Mouse (Mus musculus): ENCODE measurements around the gene Pnp2. TPM values are rescaled to one million over a fixed set of nuclear protein-coding genes. Genes with fewer than 3 reads are reported as not detected.
A peak's percentile ranks its signal among the peaks of the same experiment; 100 is the strongest.
"Not testable (repeated sequence)": the region's sequence is repeated elsewhere in the genome, so short reads cannot be mapped to it uniquely, and the experiment has no call there.

Pnp2 gene
- total RNA-seq, 2 experiments from 2014 or later: 0.83 to 1.1 TPM

- TF ChIP-seq CTCF (conservative IDR thresholded peaks at IDR 0.05): no peak
- H3K27ac ChIP-seq: no peak overlapping the region
- H3K4me3 ChIP-seq: no peak overlapping the region
- DNase-seq (ENCODE audit: low spot score in 2 of 2): no peak
These were observed 17.5 kb upstream of the Pnp2 start for GRCm38 (mm10) chr14:50938119-50938908.

GRCm38 (mm10) chr14:50938940-50939339 lies 16.9 kb upstream of the Pnp2 start:
- Histone ChIP-seq H3K27ac (no peak overlapping the region), H3K4me3 (no peak overlapping the region)
- DNase-seq (ENCODE audit: low spot score in 2 of 2): no peak
- TF ChIP-seq CTCF (conservative IDR thresholded peaks at IDR 0.05): no peak

GRCm38 (mm10) chr14:50943932-50944667 lies 11.7 kb upstream of the Pnp2 start, which contains the start of gene Gm49342:
TSS of gene Gm49342 (plus strand) at chr14:50944517.
- TF ChIP-seq CTCF (conservative IDR thresholded peaks at IDR 0.05): no peak
- H3K4me3 ChIP-seq: peak within 1 kb of the TSS; percentile 68
- peak within 1 kb of the TSS; percentile 87 for H3K27ac ChIP-seq
- DNase-seq (ENCODE audit: low spot score in 2 of 2): peak; percentile 83 to 85

- not testable (repeated sequence) for DNase-seq (ENCODE audit: low spot score in 2 of 2)
- TF ChIP-seq CTCF (conservative IDR thresholded peaks at IDR 0.05): peak; percentile 66
- peak overlapping the region; percentile 87 for H3K27ac ChIP-seq
- H3K4me3 ChIP-seq: peak overlapping the region; percentile 68
These were observed 11.1 kb upstream of the Pnp2 start for GRCm38 (mm10) chr14:50944668-50945033.

- H3K4me3 ChIP-seq: peak overlapping the region; percentile 68
- peak overlapping the region; percentile 87 for H3K27ac ChIP-seq
- DNase-seq (ENCODE audit: low spot score in 2 of 2): not testable (repeated sequence)
These were observed 10.7 kb upstream of the Pnp2 start for GRCm38 (mm10) chr14:50945081-50945480.

GRCm38 (mm10) chr14:50945526-50945925 lies 10.3 kb upstream of the Pnp2 start:
- H3K27ac ChIP-seq: peak overlapping the region; percentile 87; the same call in 1 of the 2 replicates
- DNase-seq (ENCODE audit: low spot score in 2 of 2): not testable (repeated sequence)
- peak overlapping the region; percentile 68 for H3K4me3 ChIP-seq

GRCm38 (mm10) chr14:50955487-50955886 lies 305 bp upstream of the Pnp2 start:
- H3K4me3 ChIP-seq: no peak overlapping the region
- no peak for TF ChIP-seq CTCF (conservative IDR thresholded peaks at IDR 0.05)
- H3K27ac ChIP-seq: no peak overlapping the region
- no peak for DNase-seq (ENCODE audit: low spot score in 2 of 2)

- not testable (repeated sequence) for DNase-seq (ENCODE audit: low spot score in 2 of 2)
- H3K27ac ChIP-seq: peak overlapping the region; percentile 53; the same call in 1 of the 2 replicates
These were observed 932 bp downstream of the Pnp2 start for GRCm38 (mm10) chr14:50956724-50957123.

GRCm38 (mm10) chr14:50957146-50957545 lies 1.4 kb downstream of the Pnp2 start:
- not testable (repeated sequence) for DNase-seq (ENCODE audit: low spot score in 2 of 2); H3K27ac ChIP-seq; H3K4me3 ChIP-seq

More at GRCm38 (mm10) chr14:50956724-50957123, 932 bp downstream of the Pnp2 start:
- H3K4me3 ChIP-seq: peak overlapping the region; percentile 39; the same call in 1 of the 2 replicates

GRCm38 (mm10) chr14:50958289-50958995 lies 2.6 kb downstream of the Pnp2 start:
- not testable (repeated sequence) for H3K27ac ChIP-seq; DNase-seq (ENCODE audit: low spot score in 2 of 2); H3K4me3 ChIP-seq

- DNase-seq (ENCODE audit: low spot score in 2 of 2): no peak
- no peak overlapping the region for H3K4me3 ChIP-seq
- peak overlapping the region; percentile 73 for H3K27ac ChIP-seq
- TF ChIP-seq CTCF (conservative IDR thresholded peaks at IDR 0.05): no peak
These were observed 12.6 kb downstream of the Pnp2 start for GRCm38 (mm10) chr14:50968216-50968980.

- H3K4me3 ChIP-seq: no peak overlapping the region
- TF ChIP-seq CTCF (conservative IDR thresholded peaks at IDR 0.05): no peak
- DNase-seq (ENCODE audit: low spot score in 2 of 2): no peak
- peak overlapping the region; percentile 83 for H3K27ac ChIP-seq
These were observed 13.2 kb downstream of the Pnp2 start for GRCm38 (mm10) chr14:50969041-50969440.

Data from layer of hippocampus, adult 2 months (tissue).